Mouse (Mus musculus) right cerebral cortex, adult 2 months (tissue): Measurements from ENCODE around the gene Gpatch8.

ENCODE experiments used
- DNase-seq, 2 experiments: peaks; one replicate each; pipeline ENCODE4 v3.0.0; 2021 to 2022; ENCODE audit warnings: low spot score in 2 of 2

Gene Gpatch8

DNA sequence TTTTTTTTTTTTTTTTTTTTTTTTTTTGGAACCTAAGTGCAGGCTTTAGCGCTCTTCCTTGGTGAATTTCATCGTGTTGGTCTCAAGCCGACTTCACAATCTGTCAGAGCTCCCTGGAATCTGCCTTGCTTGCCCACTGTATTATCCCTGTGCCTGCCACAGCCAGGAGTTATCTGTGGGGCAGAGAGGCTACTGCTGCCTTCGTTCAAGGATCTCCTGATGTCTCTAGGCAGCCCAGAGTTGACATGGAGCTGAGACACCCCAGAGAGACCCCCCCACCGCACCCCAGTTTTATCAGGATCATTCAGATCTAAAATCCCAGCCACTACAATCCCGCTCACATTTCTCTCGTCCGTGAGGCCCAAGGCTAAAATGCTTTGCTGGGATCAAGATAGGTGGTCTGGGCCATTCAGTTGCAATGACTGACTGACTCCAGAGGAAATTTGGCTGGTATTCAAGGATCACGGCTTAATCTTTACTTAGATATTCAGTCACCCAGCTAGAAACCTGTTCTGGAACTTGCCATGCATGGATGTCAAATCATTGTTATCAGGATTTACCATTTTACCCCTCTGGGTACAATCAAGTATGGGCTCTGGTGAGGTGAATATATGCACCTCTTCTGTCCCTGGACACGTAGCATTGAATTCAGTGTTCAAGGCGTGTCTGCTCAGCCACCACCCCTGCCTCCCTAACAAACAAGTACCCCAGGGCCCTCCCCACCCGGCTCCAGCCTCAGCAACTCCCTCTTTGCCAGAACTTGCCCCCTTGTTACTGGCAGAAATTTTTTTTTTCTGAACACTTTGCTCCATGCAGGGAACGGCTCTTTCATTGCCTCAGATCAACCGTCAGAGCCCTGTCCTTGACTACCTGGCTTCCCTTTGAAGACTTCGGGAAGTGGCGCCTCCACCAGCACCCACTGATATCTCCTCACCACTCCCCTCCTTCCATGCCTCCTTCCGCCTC lies 106.9 kb downstream of the Gpatch8 start:
- peak in 1 of 2 experiments; percentile 36 for DNase-seq

- DNase-seq = peak; percentile 61 to 64
These were observed 107.9 kb downstream of the Gpatch8 start for GRCm38 (mm10) chr11:102448327-102448726.

- peak; percentile 70 to 76 for DNase-seq
These were observed 108.7 kb downstream of the Gpatch8 start, which contains the start of gene Fam171a2 for GRCm38 (mm10) chr11:102447497-102447896. TSS of gene Fam171a2 (minus strand) at chr11:102447682.

DNA sequence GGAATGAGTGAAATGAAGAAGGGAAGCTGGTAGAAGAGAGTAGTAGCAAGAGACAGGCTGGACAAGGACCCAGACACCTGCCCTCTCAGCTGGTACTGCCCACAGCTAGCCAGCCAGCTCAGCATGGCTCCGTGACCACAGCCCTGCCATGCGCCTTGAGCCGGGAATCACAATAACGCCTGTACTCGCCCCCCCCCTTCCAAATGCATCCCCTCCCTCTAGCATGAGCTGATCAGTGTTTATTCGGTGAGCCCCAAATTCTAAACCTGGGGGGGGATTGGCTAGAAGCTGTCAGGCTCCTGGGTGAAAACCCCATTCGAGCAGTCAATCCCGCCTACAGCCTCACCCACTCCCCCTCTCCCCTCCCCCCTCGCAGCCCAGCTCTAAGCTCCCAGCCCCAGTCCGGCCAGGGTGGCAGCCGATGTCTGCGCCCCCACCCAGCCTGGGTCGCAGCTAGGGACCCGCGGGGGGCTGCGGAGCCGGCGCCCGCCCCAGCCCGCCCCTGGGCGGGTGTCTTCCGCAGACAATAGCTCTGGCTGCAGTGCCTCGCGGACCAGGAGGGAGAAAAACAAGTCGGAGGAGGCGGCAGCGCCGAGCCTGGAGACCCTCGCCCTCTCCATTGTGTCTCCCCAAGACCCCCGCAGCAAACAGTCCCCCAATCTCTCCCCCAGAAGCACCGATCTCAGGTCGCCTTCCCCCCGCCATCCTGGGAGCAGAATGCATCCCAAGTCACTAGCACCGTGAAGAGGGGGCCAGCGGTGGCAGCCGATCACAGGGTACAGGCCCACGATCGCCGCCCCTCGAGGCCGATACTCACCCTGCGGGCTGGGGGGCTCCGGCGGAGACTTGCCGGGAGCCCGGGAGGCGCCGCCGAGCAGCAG lies 109.4 kb downstream of the Gpatch8 start:
- peak in 1 of 2 experiments; percentile 40 for DNase-seq

- peak in 1 of 2 experiments; percentile 33 for DNase-seq
These were observed 110.3 kb downstream of the Gpatch8 start for GRCm38 (mm10) chr11:102445891-102446361.

GRCm38 (mm10) chr11:102445264-102445890 lies 110.8 kb downstream of the Gpatch8 start:
- peak; percentile 40 to 56 for DNase-seq

- DNase-seq = no peak
These were observed 111.4 kb downstream of the Gpatch8 start for GRCm38 (mm10) chr11:102444781-102445180.

DNA sequence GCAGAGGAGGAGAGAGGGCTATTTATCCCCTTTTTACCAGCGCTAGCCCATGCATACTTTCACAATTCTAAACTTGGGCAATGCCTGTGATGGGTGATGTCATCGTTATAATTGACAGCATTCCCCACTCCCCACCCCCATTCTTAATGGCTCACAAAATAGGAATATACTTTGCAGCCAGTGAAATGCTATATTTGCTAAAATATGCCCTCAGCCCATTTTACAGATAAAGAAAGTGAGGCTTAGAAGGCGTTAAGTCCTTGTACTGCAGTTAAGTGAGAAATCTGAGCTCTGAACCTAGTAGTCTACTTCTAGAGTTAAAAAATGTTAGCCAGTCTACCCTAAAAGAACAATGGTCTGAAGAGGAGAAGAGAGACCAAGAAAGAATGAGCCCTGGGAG lies 111.9 kb downstream of the Gpatch8 start:
- no peak for DNase-seq

DNA sequence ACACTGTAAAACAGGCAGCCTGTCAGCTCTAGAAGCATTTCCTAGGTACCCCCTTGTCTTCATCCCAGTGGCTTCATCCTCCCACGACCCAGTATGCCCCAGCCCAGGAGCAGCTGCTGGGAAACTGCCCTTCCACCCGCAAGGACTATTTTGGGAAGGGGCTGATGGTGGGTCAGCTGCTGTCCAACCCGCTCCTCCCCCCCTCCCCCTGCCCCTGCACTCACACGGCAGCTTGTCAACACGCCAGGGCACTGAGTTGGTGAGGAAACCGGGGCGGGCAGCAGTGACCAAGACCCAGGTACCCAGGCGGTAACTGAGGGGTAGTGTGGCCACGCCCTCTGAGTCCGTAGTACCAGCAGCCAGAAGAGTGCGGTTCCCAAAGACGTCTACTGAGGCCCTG lies 112.5 kb downstream of the Gpatch8 start:
- no peak for DNase-seq

DNA sequence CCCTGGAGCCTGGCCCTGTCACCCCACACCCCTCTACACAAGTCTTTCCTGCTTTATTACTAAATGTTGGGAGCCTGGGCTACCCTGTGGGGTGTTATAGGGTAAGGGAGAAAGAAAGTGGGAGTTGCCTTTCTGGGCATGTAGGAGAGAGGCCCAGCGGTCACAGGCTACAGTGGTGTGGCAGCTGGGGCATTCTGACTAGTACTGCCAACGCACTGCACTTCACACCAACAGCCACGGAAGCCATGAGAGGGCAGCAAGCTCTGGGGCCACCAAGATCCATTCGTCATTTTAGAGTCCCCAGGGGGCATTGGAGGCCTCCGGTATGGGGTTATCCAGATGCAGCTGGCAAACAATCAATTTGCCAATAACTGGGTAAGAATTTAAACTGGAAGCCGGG lies 114.1 kb downstream of the Gpatch8 start:
- DNase-seq = no peak

DNA sequence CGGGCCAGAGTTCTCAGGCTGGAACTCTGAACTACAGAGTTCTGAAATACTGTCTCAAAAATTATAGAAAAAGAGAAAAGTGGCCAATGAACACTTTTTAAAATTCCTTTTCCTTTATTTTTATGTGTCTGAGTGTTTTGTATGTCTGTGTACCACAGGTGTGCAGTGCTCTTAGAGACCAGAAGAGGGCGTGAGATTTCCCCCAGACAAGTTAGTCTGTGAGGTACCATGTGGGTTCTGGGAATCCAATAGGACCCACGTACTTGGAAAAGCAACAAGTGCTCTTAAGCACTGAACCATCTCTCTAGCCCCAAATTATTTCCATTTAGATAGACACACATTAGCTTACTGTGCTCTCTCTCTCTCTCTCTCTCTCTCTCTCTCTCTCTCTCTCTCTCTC lies 114.8 kb downstream of the Gpatch8 start:
- DNase-seq = no peak

DNA sequence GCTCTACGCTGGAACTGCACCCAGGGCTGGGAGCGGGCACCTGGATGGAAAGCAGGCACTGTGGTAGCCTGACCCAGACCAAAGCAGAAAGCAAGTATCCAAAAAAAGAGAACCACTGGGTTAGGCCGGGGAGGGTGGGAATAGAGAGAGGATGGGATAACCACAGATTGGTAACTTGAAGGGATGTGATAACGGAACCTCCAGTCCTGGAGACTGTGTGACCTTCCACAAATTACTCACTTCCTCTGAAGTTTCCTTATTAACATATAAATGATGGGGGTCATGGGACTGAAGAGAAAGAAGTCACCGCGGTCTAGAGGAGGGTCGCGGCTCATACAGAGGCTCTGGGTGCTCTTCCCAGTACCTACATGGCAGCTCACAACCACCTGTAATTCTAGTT lies 115.9 kb downstream of the Gpatch8 start:
- no peak for DNase-seq

GRCm38 (mm10) chr11:102439093-102440082 lies 116.8 kb downstream of the Gpatch8 start:
- DNase-seq = no peak

- DNase-seq = peak; percentile 83 to 84
These were observed 117.7 kb downstream of the Gpatch8 start for GRCm38 (mm10) chr11:102438212-102439092.

GRCm38 (mm10) chr11:102437120-102438061 lies 118.8 kb downstream of the Gpatch8 start:
- DNase-seq = peak; percentile 66 to 76

DNA sequence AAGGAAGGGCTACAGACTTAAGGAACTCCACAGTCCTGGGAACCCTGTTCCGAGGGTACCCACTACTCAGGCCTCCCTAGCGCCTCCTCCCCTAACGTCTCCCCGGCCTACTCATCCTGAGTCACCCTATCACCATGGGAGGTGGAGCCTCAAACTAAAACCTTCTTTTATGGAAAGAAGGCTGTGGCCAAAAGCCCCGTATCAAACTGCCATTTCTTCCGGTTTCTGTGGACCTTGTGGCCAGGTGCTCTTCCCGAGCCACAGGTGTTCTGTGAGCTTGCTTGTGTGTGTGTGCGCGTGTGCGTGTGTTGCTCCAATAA lies 119.8 kb downstream of the Gpatch8 start:
- peak in 1 of 2 experiments; percentile 29 for DNase-seq

- peak in 1 of 2 experiments; percentile 21 for DNase-seq
These were observed 120.3 kb downstream of the Gpatch8 start for GRCm38 (mm10) chr11:102435754-102436470.
